Mouse (Mus musculus) embryonic fibroblast, embryonic 13.5 days (primary cell): Measurements from ENCODE around the gene Otub1. TPM values are rescaled to one million over a fixed set of nuclear protein-coding genes. Genes with fewer than 3 reads are reported as not detected.

Experiments used
- H3K27ac ChIP-seq: 2 replicates; pipeline ENCODE4 v1.5.1; 2012; ENCODE audit warnings: low read length, control low read depth, inconsistent platforms; ENCODE audit not compliant: insufficient read depth
- H3K4me1 ChIP-seq: 2 replicates; pipeline ENCODE4 v1.6.1; 2011; ENCODE audit warnings: low read length; ENCODE audit not compliant: control insufficient read depth, insufficient read depth
- H3K4me3 ChIP-seq: 2 replicates; pipeline ENCODE4 v1.5.1; 2011; ENCODE audit warnings: mild to moderate bottlenecking, control low read depth, low read length; ENCODE audit not compliant: insufficient read depth
- CTCF ChIP-seq: IDR thresholded peaks from 2 replicates; pipeline ENCODE4 v1.5.1; 2011; ENCODE audit warnings: mild to moderate bottlenecking, control low read depth, low read length, moderate library complexity, borderline replicate concordance; ENCODE audit not compliant: insufficient read depth
- POLR2A ChIP-seq: IDR thresholded peaks from 2 replicates; pipeline ENCODE4 v1.6.1; 2011; ENCODE audit warnings: low read depth, mild to moderate bottlenecking, control low read depth, low read length, moderate library complexity
- polyA plus RNA-seq: library from polyadenylated mRNA; stranded (reverse); fragments of >200 nt; gene quantifications from 2 replicates; pipeline ENCODE4 v1.2.4, GENCODE M21; 2011; ENCODE audit warnings: low read depth; ENCODE audit not compliant: missing spikeins, insufficient read length

Gene Otub1
- polyA plus RNA-seq, 1 experiment, result 116 TPM

DNA sequence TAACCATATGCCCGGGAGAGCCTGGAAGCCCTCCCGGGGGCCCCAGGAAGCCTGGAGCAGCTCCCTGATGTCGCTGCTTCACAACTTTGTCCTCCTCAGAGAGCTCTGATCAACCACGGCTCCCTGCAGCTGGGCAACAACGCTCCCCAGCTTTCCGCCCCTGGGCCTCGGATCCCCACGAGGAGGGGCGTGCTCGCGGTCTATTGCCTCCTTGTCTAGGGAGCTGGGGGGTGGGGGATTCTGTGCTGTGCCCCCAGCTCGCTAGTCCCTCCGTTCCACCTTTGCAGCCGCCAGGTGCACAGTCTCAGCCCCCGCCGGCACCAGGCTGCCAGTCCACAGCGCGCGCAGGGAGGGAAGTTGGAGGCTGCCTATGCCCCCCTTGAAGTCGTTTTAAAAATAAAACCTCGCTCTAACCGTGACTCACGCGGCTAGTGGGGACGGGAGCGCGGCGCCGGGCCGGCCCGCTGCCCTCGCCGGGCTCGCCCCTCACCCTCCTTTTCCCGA lies 41.2 kb downstream of the Otub1 start:
- H3K4me3 ChIP-seq, result peak overlapping the region; percentile 38
- H3K4me1 ChIP-seq, result no peaks in the 10 kb centered on the region
- TF ChIP-seq POLR2A, result no peak
- no peak for TF ChIP-seq CTCF
- no peak overlapping the region for H3K27ac ChIP-seq

DNA sequence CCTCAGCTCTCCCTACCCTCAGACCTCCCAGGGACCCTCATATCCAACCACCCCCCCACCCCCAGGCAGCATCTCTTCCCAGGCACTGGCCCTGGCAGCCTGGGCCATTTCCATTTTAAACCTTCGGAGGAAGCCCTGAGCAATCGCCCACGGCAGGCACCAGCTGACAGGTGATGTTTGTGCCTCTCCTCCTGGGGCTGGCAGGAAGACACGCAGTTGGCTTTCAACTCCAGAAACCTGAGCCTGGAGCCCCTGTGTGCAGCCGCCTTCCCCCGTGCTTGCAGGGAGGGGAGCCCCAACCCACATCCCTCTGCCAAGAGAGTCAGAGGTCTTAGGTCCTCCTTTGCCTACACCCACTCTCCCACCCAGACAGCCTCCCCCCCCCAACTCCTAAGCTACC lies 41.9 kb downstream of the Otub1 start:
- H3K4me3 ChIP-seq, result no peak overlapping the region
- H3K27ac ChIP-seq, result no peak overlapping the region
- H3K4me1 ChIP-seq, result no peaks in the 10 kb centered on the region
- no peak for TF ChIP-seq CTCF

DNA sequence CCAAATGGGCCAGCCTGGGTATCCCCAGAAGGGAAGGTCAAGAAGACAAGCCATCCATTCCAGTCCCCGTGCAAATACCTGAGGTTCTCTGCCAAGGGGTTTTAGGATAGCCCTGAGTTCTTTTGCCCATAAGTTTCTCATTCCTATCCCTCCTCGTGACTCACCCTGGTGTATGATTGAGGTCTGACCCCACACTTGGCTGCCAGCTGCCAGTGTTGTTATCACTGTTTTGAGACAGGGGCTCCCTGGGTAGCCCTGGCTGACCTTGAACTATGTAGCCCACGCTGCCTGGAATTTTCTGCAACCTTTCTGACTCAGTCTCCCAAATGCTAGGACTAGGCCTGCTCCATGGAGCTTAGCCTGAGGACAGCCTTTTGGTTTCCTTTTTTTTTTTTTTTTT lies 45.1 kb downstream of the Otub1 start:
- no peak overlapping the region for H3K27ac ChIP-seq
- H3K4me1 ChIP-seq, result no peaks in the 10 kb centered on the region
- TF ChIP-seq CTCF (no peak), POLR2A (no peak)
- no peak overlapping the region for H3K4me3 ChIP-seq

DNA sequence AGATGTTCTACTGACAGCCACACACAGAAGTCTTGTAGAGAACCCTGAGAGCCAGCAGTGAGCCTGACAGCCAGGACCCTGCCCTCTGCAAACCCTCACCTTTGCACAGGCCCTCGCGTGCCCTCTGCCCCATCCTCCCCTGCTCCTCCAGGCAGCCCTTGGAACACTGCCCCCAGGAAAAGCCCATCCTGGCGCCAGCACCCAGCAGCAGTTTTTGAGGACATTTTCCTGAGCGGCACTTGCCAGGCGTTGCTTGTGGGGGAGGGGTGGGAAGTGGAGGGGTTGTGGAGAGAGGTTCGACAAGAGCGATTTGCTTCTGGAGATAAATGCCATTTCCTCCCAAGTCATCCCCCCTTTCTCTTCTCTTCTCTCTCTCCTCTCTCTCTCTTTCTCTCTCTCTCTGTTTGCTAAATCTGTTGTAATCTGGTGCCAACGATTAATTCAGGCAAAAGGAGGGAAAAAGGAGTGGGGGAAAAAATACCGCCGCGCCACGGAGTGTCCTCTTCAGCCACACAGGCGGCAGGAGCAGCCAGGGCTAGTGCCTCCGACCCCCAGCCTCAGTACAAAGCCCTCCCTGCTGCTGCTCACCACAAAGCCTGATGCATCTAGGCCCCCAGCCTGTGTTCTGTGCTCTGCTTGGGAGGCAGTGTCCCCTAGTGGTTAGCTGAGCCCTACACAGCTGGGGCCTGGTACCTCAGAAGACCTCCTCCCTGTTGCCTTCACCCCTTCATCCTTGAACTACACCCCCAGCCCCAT lies 45.8 kb downstream of the Otub1 start:
- Histone ChIP-seq H3K27ac (no peak overlapping the region), H3K4me1 (no peaks in the 10 kb centered on the region), H3K4me3 (no peak overlapping the region)
- TF ChIP-seq POLR2A (no peak), CTCF (peak; percentile 93)

DNA sequence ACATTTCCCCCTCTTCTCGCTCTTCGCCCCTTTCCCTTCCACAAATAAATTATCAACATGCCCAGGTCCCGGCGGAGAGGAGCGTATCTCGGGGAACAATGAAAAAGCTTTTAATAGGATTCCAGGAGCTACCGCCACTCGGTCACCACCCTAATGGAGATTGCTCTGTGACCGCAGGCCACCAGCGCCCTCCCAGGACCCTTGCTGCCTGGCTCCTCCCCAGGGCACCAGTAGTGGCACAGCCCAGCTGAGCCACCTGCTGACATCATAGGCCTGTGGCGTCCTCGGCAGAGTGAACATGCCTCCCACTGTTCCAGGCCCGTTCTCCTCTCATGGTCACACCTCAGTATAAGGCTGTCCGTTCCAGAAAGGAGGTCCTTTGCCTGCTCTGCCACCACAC lies 48.4 kb downstream of the Otub1 start:
- Histone ChIP-seq H3K27ac (no peak overlapping the region), H3K4me3 (no peak overlapping the region), H3K4me1 (no peaks in the 10 kb centered on the region)
- no peak for TF ChIP-seq CTCF
- no peak for TF ChIP-seq POLR2A

DNA sequence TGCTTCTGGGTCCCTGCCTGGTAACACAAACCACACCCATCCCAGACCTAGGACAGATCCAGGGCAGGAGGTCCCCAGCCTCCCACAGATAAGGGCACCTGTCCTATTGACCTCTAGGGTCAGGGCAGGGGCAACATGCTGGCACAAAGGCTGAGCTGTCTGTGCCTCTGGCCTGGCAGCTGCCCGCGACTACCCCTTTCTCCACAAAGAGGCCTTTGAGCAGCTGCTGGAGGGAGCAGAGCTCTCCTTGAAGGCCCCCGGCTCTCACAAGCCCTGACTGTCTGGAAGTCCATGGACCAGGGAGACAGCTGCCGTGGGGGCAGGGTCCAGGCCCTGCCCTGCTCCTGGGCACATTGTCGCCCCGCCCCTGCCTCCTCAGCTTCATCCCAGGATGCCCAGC lies 50.9 kb downstream of the Otub1 start:
- no peak overlapping the region for H3K27ac ChIP-seq
- no peak for TF ChIP-seq POLR2A
- TF ChIP-seq CTCF, result no peak
- H3K4me3 ChIP-seq, result no peak overlapping the region
- no peaks in the 10 kb centered on the region for H3K4me1 ChIP-seq

DNA sequence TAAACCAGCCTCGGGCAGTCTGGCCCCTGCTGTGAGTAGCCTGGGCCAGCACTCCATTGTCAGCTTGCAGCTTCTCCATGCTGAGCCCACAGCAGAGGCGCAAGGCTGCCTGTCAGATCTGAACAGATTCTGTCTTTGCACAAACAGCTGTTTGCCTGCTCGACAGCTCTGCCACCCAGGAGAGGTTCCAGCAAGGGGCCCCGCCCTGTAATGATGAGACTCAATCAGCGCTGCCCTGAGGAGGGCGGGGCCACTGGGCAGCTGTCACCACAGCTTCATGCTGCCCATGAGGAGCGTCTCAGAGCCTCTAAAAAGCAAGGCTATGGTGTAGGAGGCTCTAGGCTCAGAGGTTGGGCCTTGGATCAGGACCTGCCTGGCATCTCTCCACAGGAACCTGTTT lies 52.9 kb downstream of the Otub1 start:
- Histone ChIP-seq H3K27ac (no peak overlapping the region), H3K4me1 (no peaks in the 10 kb centered on the region), H3K4me3 (no peak overlapping the region)
- no peak for TF ChIP-seq POLR2A
- TF ChIP-seq CTCF, result no peak

DNA sequence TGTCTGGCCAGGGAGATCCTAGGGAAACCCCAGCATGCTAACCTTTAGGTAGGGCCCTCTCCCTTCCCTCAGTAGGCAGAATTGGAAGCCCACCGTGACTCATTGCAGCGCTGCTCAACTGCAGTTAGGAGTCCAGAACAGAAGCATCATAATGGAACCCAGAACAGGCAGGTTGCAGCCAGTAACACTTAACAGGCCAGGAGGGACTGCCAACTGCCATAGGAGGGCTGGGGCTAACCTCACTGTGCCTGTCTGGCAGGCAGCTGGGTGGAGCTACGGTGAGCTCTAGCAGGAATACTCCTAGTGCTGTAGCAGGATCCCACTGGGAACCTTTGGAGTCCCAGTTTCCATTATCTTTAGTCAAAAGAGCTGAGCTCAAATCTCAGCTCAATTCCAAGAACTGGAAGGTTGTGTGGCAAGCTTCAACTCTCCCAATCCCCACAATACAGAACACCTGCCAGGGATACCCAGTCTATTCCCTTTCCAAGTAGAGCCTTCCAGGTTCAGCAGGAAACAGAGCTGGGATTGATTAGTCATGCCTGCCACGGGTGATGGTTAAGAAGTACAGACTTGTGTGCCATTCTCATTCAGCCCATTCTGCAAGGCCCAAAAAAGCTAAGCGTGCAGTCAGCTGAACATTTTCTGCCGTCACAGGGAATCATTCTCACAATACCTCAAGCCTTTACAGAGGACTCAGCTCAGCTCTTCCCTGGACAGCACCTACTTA lies 54.0 kb downstream of the Otub1 start:
- no peak for TF ChIP-seq POLR2A
- no peak for TF ChIP-seq CTCF
- Histone ChIP-seq H3K4me1 (no peaks in the 10 kb centered on the region), H3K27ac (no peak overlapping the region), H3K4me3 (no peak overlapping the region)

DNA sequence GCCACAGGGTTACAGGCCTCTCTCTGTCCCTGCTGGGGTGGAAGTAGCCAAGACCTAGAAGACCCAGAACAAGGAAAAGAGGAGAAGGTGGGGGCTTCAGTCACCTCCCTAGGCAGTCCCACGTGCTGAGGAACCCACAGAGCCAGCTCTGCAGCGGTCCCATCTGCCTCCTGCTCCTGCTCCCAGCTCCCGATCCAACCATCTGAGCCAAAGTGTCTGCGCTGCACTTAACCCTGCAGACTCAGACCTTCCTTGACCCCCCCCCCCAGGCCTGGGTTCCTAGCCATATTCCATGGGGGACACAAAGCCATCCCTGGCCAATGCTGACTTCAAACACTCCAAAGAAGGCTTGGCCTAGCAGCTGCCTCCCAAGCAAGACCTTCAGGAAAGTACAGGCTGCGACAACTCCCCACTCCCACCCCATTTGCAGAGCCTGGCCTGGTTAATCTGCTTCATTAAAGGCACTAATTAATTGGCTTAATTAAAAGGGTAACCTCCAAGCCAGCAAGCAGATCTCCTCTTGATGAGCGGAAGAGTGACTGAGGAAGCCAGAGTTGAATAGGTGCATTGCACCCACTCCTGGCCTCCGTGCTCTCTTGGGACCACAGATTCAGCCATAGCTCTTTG lies 54.7 kb downstream of the Otub1 start:
- TF ChIP-seq CTCF, result no peak
- no peak for TF ChIP-seq POLR2A
- Histone ChIP-seq H3K27ac (no peak overlapping the region), H3K4me3 (no peak overlapping the region), H3K4me1 (no peaks in the 10 kb centered on the region)
